Mouse (Mus musculus) stomach, embryonic 15.5 days (tissue): ENCODE measurements around the gene Klhl32. TPM values are rescaled to one million over a fixed set of nuclear protein-coding genes. Genes with fewer than 3 reads are reported as not detected.
A peak's percentile ranks its signal among the peaks of the same experiment; 100 is the strongest.

Experiments used
- ATAC-seq: fragments of 200-750 bp; cut with Nextera tagmentation; 2 replicates; pipeline ENCODE4 v1.8.0; 2017; ENCODE audit warnings: low read depth, moderate number of reproducible peaks, moderate TSS enrichment; ENCODE audit not compliant: insufficient read depth, low FRiP score
- H3K27ac ChIP-seq: fragments of 300-500 bp; sonication (generic); 2 replicates; pipeline ENCODE4 v1.5.1; 2015; ENCODE audit warnings: mild to moderate bottlenecking, inconsistent platforms
- H3K27me3 ChIP-seq: fragments of 300-500 bp; sonication (generic); replicated peaks from 2 replicates; pipeline ENCODE4 v1.6.1; 2015; ENCODE audit warnings: inconsistent platforms
- H3K36me3 ChIP-seq: fragments of 300-500 bp; sonication (generic); 2 replicates; pipeline ENCODE4 v1.6.1; 2015; ENCODE audit warnings: inconsistent platforms
- H3K4me1 ChIP-seq: fragments of 300-500 bp; sonication (generic); 2 replicates; pipeline ENCODE4 v1.6.1; 2015; ENCODE audit warnings: inconsistent platforms
- H3K4me2 ChIP-seq: fragments of 300-500 bp; sonication (generic); 2 replicates; pipeline ENCODE4 v1.6.1; 2015; ENCODE audit warnings: mild to moderate bottlenecking, inconsistent platforms
- H3K4me3 ChIP-seq: fragments of 300-500 bp; sonication (generic); replicated peaks from 2 replicates; pipeline ENCODE4 v1.5.1; 2015; ENCODE audit warnings: inconsistent platforms
- H3K9ac ChIP-seq: fragments of 300-500 bp; sonication (generic); 2 replicates; pipeline ENCODE4 v1.6.1; 2015; ENCODE audit warnings: inconsistent platforms
- H3K9me3 ChIP-seq: fragments of 300-500 bp; sonication (generic); 2 replicates; pipeline ENCODE4 v1.6.1; 2016; ENCODE audit warnings: inconsistent platforms
- WGBS: fragments of 180-500 bp; shearing (Covaris S2); methylation state at CpG from one replicate; pipeline ENCODE4 v1.1.7; 2015; 5-methylcytosine and 5-hydroxymethylcytosine counted together
- polyA plus RNA-seq: library from polyadenylated mRNA; unstranded; fragments of >200 nt; fragmentation: Nextera tagmentation; extraction: Ambion mirVana; gene quantifications from 2 replicates; pipeline ENCODE4 v1.2.1, GENCODE M21; 2015

Gene Klhl32
- polyA plus RNA-seq, 1 experiment from 2014 or later, result 4.4 TPM

- ATAC-seq, result no peak
- no peaks in the 10 kb centered on the region for H3K9me3 ChIP-seq
- H3K4me1 ChIP-seq, result no peaks in the 10 kb centered on the region
- no peak overlapping the region for H3K9ac ChIP-seq
- WGBS, result 44% methylated on average over 16 of the region's 16 CpGs
- H3K27ac ChIP-seq, result no peak overlapping the region
- no peak overlapping the region for H3K4me2 ChIP-seq
- no peaks in the 10 kb centered on the region for H3K27me3 ChIP-seq
- no peak overlapping the region for H3K4me3 ChIP-seq
- no peaks in the 10 kb centered on the region for H3K36me3 ChIP-seq
Measured at GRCm38 (mm10) chr4:24792416-24792981, 58.4 kb downstream of the Klhl32 start.

DNA sequence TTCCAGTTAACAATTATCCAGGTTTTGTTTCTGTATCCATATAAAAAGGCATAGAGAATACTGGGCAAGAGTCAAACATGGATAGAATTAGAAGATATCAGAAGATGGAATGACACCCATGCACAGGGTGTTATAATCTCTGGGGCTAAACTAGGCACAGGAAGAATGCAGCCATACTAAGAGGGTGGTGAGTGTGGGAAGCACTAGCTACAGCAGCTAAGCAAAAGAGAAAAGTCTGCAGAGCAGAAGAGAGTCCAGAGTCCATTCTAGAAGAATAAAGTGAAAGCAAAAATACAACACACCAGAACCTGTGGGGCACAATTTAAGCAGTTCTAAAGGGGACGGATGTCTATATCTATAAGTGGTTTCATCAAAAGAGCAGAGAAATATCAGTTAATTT lies 61.6 kb downstream of the Klhl32 start:
- H3K4me2 ChIP-seq, result no peak overlapping the region

GRCm38 (mm10) chr4:24785757-24786532 lies 65.0 kb downstream of the Klhl32 start:
- H3K9me3 ChIP-seq, result no peaks in the 10 kb centered on the region
- H3K27me3 ChIP-seq, result no peaks in the 10 kb centered on the region
- H3K36me3 ChIP-seq, result no peaks in the 10 kb centered on the region
- no peaks in the 10 kb centered on the region for H3K4me1 ChIP-seq
- no peak overlapping the region for H3K4me3 ChIP-seq
- ATAC-seq, result peak; percentile 68
- H3K4me2 ChIP-seq, result no peak overlapping the region
- 44% methylated on average over 7 of the region's 7 CpGs for WGBS
- H3K9ac ChIP-seq, result no peak overlapping the region
- H3K27ac ChIP-seq, result no peak overlapping the region

More for the DNA sequence above, 61.6 kb downstream of the Klhl32 start:
- Histone ChIP-seq H3K9ac (no peak overlapping the region), H3K4me3 (no peak overlapping the region), H3K27me3 (no peaks in the 10 kb centered on the region), H3K36me3 (no peaks in the 10 kb centered on the region), H3K9me3 (no peaks in the 10 kb centered on the region), H3K27ac (no peak overlapping the region), H3K4me1 (no peaks in the 10 kb centered on the region)
- no peak for ATAC-seq
- 78% methylated on average over 1 of the region's 1 CpGs for WGBS

DNA sequence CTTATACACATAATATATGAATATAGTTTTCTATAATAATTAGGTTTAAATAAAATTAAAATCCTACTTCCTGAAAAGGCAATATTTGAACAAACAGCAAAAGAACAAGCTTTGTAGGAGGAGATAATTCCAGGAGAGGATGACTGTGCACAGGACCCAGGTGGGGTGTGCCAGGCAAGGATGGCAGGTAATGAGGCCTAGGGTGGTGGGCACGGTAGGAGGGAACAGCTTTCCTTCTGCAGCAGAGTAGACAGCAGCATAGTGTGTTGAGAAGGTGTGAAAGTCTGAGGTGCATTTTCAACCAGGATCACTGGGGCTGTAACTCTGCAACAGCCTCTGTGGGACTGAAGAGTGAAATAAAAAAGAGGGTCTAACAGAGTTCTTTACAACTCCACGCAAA lies 85.0 kb downstream of the Klhl32 start:
- no peaks in the 10 kb centered on the region for H3K36me3 ChIP-seq
- 73% methylated on average over 2 of the region's 2 CpGs for WGBS
- no peak for ATAC-seq
- no peak overlapping the region for H3K27ac ChIP-seq
- H3K9ac ChIP-seq, result no peak overlapping the region
- H3K27me3 ChIP-seq, result no peaks in the 10 kb centered on the region
- H3K4me1 ChIP-seq, result no peaks in the 10 kb centered on the region
- no peak overlapping the region for H3K4me3 ChIP-seq
- no peak overlapping the region for H3K4me2 ChIP-seq
- H3K9me3 ChIP-seq, result no peaks in the 10 kb centered on the region

DNA sequence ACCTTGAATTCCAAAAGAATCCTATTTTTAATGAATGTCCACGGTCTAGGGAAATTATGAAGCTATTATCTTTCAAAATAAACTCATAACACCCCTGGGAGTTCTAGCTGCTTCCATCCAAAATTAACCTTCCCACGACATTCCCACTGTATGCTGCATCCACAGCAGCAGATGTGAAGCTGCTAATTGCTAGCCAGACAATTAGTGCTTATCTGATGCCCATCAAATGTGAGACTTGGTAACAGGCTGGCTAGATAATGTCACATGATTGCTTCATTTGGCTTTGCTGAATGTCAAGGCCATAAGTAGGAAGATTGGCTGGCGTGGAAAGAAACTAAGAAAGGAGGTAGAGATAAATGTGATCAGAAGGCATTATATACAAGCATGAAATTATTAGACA lies 85.5 kb downstream of the Klhl32 start:
- Histone ChIP-seq H3K4me1 (no peaks in the 10 kb centered on the region), H3K27me3 (no peaks in the 10 kb centered on the region), H3K27ac (no peak overlapping the region), H3K9me3 (no peaks in the 10 kb centered on the region), H3K36me3 (no peaks in the 10 kb centered on the region), H3K9ac (no peak overlapping the region), H3K4me2 (no peak overlapping the region), H3K4me3 (no peak overlapping the region)
- 71% methylated on average over 3 of the region's 3 CpGs for WGBS
- no peak for ATAC-seq

GRCm38 (mm10) chr4:24764558-24764957 lies 86.4 kb downstream of the Klhl32 start:
- 48% methylated on average over 2 of the region's 2 CpGs for WGBS
- Histone ChIP-seq H3K36me3 (no peaks in the 10 kb centered on the region), H3K4me3 (no peak overlapping the region), H3K9ac (no peak overlapping the region), H3K4me1 (no peaks in the 10 kb centered on the region), H3K27ac (no peak overlapping the region), H3K4me2 (no peak overlapping the region), H3K27me3 (no peaks in the 10 kb centered on the region), H3K9me3 (no peaks in the 10 kb centered on the region)
- no peak for ATAC-seq

GRCm38 (mm10) chr4:24763451-24763850 lies 87.5 kb downstream of the Klhl32 start:
- WGBS, result 88% methylated on average over 4 of the region's 4 CpGs
- no peak overlapping the region for H3K4me2 ChIP-seq
- ATAC-seq, result no peak
- no peak overlapping the region for H3K4me3 ChIP-seq
- H3K9me3 ChIP-seq, result no peaks in the 10 kb centered on the region
- no peak overlapping the region for H3K9ac ChIP-seq
- no peaks in the 10 kb centered on the region for H3K4me1 ChIP-seq
- no peaks in the 10 kb centered on the region for H3K27me3 ChIP-seq
- no peaks in the 10 kb centered on the region for H3K36me3 ChIP-seq
- no peak overlapping the region for H3K27ac ChIP-seq

- WGBS, result 97% methylated on average over 1 of the region's 1 CpGs
- Histone ChIP-seq H3K27ac (no peak overlapping the region), H3K9me3 (no peaks in the 10 kb centered on the region), H3K9ac (no peak overlapping the region), H3K27me3 (no peaks in the 10 kb centered on the region), H3K4me2 (no peak overlapping the region), H3K4me1 (no peaks in the 10 kb centered on the region), H3K4me3 (no peak overlapping the region), H3K36me3 (no peaks in the 10 kb centered on the region)
- no peak for ATAC-seq
Measured at GRCm38 (mm10) chr4:24758954-24759353, 92.0 kb downstream of the Klhl32 start.

DNA sequence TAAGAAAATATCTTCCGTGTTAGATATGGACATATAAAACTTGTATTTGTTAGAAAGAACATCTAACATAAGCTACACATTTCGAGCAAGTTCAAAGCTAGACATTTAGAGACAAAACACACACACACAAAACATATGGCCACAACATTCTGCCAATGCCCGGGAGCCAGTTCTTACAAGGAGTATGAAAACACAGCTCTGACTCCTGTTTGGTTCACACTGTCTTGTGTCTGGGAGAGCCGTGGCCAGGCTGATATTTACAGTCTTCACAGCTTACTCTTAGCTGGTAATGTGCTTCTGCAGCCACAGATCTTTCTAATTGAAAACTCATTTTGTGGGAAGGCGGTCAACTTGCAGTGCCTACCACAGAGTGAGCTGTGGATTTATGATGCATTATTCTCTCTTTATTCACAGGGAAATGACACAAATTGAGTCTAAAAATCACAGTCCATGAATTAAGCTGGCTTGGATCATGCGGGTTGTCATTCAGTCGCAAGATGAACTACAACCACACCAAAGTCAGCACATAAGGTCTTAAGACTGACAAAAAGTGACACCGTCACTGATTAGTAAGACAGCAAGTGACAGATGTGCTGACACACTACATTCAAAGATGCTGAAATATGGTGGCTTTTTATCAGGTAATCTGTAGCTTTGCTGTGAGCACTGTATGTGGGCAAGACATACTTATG lies 98.3 kb downstream of the Klhl32 start:
- H3K9me3 ChIP-seq, result no peaks in the 10 kb centered on the region
- no peaks in the 10 kb centered on the region for H3K27me3 ChIP-seq
- H3K9ac ChIP-seq, result no peak overlapping the region
- H3K36me3 ChIP-seq, result no peaks in the 10 kb centered on the region
- no peak overlapping the region for H3K4me3 ChIP-seq
- H3K4me1 ChIP-seq, result no peaks in the 10 kb centered on the region
- H3K4me2 ChIP-seq, result no peak overlapping the region
- 82% methylated on average over 8 of the region's 8 CpGs for WGBS
- no peak overlapping the region for H3K27ac ChIP-seq
- ATAC-seq, result no peak

DNA sequence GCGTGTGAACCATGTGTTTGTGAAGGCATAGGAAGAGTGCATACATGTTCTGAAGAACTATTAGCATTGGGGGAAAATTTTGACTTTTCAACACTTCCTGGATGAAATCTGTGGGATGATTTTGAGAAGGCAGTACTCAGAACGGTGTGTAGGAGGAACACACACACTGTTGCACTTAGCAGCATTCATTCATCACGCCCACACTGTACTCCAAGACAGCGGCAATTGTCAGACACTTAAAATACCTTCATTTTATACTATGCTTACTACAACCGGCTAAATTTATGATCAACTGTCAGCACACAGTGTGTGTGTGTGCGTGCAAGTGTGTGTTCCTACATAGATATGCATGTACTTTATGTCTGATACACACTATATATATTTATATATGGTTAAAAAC lies 113.8 kb downstream of the Klhl32 start:
- Histone ChIP-seq H3K9me3 (no peaks in the 10 kb centered on the region), H3K36me3 (no peaks in the 10 kb centered on the region), H3K27me3 (no peaks in the 10 kb centered on the region), H3K27ac (no peak overlapping the region), H3K9ac (no peak overlapping the region), H3K4me3 (no peak overlapping the region), H3K4me1 (no peaks in the 10 kb centered on the region), H3K4me2 (no peak overlapping the region)
- WGBS, result 76% methylated on average over 6 of the region's 6 CpGs
- no peak for ATAC-seq

GRCm38 (mm10) chr4:24720834-24721233 lies 130.1 kb downstream of the Klhl32 start:
- no peak for ATAC-seq
- H3K4me1 ChIP-seq, result no peaks in the 10 kb centered on the region
- no peak overlapping the region for H3K27ac ChIP-seq
- H3K9ac ChIP-seq, result no peak overlapping the region
- no peaks in the 10 kb centered on the region for H3K36me3 ChIP-seq
- H3K4me2 ChIP-seq, result no peak overlapping the region
- H3K9me3 ChIP-seq, result no peaks in the 10 kb centered on the region
- H3K27me3 ChIP-seq, result no peaks in the 10 kb centered on the region
- no peak overlapping the region for H3K4me3 ChIP-seq
- 23% methylated on average over 3 of the region's 3 CpGs for WGBS

GRCm38 (mm10) chr4:24715559-24715958 lies 135.4 kb downstream of the Klhl32 start:
- Histone ChIP-seq H3K9ac (no peak overlapping the region), H3K4me1 (no peaks in the 10 kb centered on the region), H3K27me3 (no peaks in the 10 kb centered on the region), H3K36me3 (no peaks in the 10 kb centered on the region), H3K4me3 (no peak overlapping the region), H3K4me2 (no peak overlapping the region), H3K9me3 (no peaks in the 10 kb centered on the region), H3K27ac (no peak overlapping the region)
- 72% methylated on average over 4 of the region's 4 CpGs for WGBS
- ATAC-seq, result no peak
